Mouse (Mus musculus): ENCODE measurements around the gene Crocc. TPM values are rescaled to one million over a fixed set of nuclear protein-coding genes. Genes with fewer than 3 reads are reported as not detected.
A peak's percentile ranks its signal among the peaks of the same experiment; 100 is the strongest.

Gene Crocc
- polyA plus RNA-seq, 2 experiments from 2014 or later = 0.98 to 1.4 TPM

- peak; percentile 71 for ATAC-seq
Measured at GRCm38 (mm10) chr4:140983442-140983841, 76.9 kb downstream of the Crocc start.

DNA sequence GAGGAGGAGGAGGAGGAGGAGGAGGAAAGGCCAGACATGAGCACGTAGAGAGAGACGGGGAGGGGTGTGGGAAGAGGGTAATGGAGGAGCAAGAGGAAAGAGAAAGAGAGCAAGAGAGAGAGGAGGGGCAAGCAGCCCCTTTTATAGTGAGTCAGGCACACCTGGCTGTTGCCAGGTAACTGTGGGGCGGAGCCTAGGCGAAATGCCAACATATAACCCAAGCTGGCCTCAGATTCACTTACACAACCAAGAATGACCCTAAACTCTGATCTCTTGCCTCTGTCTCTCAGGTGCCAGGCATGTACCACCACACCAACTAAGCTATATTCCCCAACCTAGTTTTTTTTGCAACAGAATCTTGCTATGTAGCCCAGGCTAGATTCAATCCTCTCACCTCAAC lies 77.5 kb downstream of the Crocc start:
- no peak for ATAC-seq

DNA sequence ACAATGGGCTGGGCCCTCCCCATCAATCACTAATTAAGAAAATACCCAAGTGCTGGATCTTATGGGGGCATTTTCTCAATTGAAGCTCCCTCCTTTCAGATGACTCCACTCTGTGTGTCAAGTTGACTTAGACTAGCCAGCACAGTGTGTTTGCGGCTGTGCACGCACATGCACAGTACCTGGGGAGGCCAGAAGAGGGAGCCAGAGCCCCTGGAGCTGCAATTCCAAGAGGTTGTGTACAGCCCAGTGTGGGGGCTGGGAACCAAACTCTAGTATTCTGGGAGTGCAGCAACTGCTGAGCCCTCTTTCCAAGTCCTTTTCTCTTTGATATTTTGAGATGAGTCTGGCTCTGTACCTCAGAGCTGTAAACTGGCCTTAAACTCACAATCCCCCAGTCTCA lies 78.7 kb downstream of the Crocc start:
- ATAC-seq = no peak

- ATAC-seq = no peak
Measured at GRCm38 (mm10) chr4:140977886-140978692, 82.3 kb downstream of the Crocc start.

GRCm38 (mm10) chr4:140977278-140977677 lies 83.1 kb downstream of the Crocc start:
- ATAC-seq = no peak

GRCm38 (mm10) chr4:140975356-140975755 lies 85.0 kb downstream of the Crocc start:
- ATAC-seq = no peak

DNA sequence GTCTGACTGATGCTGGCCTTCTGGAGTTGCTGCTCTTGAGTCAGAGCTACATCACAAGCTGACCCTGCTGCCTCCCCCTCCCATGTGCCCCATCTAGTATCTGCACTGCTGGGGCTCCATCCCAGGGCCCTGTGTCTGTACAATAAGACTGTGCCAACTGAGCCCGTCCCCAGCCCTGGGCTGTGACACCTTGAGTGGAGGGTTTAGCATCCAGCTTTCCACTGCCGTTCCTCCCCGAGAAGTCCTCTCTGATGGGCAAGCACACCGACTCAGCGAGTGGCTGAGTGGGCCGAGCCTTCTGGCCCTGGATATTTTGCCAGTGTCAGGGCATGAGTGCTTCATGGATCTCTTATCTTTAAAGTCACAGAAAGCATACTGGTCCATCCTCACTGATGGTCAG lies 85.9 kb downstream of the Crocc start:
- no peak for ATAC-seq

DNA sequence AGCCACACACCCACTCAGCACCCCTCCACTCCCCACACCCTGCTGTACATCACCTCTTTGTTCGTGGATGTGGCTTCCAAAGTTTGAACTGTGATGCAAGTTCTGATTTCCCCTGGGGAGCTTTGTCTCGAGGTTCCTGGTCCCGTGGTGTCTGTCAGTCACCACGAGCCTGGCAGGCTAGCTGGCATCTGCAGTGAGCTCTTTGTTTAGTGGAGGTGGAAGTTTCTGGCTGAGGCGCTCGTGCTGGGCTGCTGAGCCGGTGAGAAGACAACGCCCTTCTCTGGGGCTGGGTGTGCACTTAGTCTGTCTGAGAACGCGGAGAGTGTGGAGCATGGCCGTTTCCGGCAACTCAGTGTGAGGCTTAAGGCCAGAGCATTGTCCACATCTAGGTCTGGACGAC lies 88.7 kb downstream of the Crocc start:
- no peak for ATAC-seq

DNA sequence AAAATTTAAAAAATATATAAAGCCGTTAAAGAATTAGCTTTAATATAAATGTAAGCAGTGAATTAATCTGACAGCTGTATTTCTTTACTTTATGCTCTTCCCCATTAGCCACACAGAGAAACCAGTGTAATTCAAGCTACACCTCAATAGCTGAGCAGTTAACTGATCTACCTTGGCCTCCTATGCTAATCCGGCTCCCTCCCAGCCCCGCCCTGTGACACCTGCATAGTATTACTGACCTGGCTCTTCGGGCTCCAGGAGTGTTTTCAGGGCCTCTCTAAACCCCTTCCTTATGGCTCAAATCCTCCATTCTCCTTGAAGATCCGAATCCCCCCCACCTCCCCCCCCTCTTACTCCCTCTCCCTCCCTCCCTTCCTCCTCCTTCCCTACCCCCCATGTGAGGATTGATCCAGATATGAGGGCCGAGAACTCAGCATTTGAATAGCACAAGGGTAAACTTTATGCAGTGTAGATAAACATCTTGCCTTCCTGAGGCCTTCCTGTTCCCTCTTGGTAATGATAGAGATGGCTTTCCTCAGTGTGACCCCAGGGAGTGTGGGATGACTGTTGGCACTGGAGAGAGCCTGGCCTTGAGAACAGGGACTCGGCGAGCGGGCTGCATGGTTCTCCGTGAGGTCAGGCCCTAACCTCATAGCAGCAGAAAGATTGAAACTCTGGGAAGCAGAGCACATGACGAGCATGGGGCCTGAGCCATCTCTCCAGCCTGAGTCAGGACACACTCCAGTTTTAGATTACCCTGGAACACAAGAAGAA lies 92.8 kb downstream of the Crocc start:
- no peak for ATAC-seq

Other genes with a start within 250 kb of the Crocc start
- gene Padi3, start 249.9 kb downstream of the Crocc start, polyA plus RNA-seq (2017; shearing (Covaris generic)) = under 1 TPM in 1 of 2 experiments, not detected in 1; 0.15 TPM
- under 1 TPM; 0.20 to 0.29 TPM for gene Padi1, start 214.8 kb downstream of the Crocc start, polyA plus RNA-seq (2017; shearing (Covaris generic))
- gene Padi2, start 154.2 kb downstream of the Crocc start, polyA plus RNA-seq (2017; shearing (Covaris generic)) = 1 to 10 TPM; 9.5 to 9.7 TPM
- 100 to 1,000 TPM; 318 to 321 TPM for gene Sdhb, start 99.3 kb downstream of the Crocc start, polyA plus RNA-seq (2017; shearing (Covaris generic))
- gene Atp13a2, start 73.7 kb downstream of the Crocc start, polyA plus RNA-seq (2017; shearing (Covaris generic)) = 1 to 10 TPM; 5.6 to 7.5 TPM
- gene Mfap2, start 50.1 kb downstream of the Crocc start, polyA plus RNA-seq (2017; shearing (Covaris generic)) = not detected
- 100 to 1,000 TPM in 1 of 2 experiments, 10 to 100 TPM in 1; 85.5 to 101 TPM for gene Necap2, start 17.8 kb upstream of the Crocc start, polyA plus RNA-seq (2017; shearing (Covaris generic))
- under 1 TPM; 0.29 to 0.88 TPM for gene Spata21, start 27.8 kb upstream of the Crocc start, polyA plus RNA-seq (2017; shearing (Covaris generic))
- 10 to 100 TPM; 51.2 to 77.0 TPM for gene Szrd1, start 79.2 kb upstream of the Crocc start, polyA plus RNA-seq (2017; shearing (Covaris generic))
- gene Fbxo42, start 87.4 kb upstream of the Crocc start, polyA plus RNA-seq (2017; shearing (Covaris generic)) = 1 to 10 TPM; 5.0 to 7.3 TPM
- 1 to 10 TPM; 1.5 to 3.2 TPM for gene Rsg1, start 153.4 kb upstream of the Crocc start, polyA plus RNA-seq (2017; shearing (Covaris generic))
- gene Arhgef19, start 178.9 kb upstream of the Crocc start, polyA plus RNA-seq (2017; shearing (Covaris generic)) = not detected
- not detected for gene Epha2, start 240.7 kb upstream of the Crocc start, polyA plus RNA-seq (2017; shearing (Covaris generic))

Data from activated CD4-positive, CD25-positive, alpha-beta regulatory T cell, adult 4 months (primary cell).